Mouse (Mus musculus): Measurements from ENCODE around the gene Plscr3. TPM values are rescaled to one million over a fixed set of nuclear protein-coding genes. Genes with fewer than 3 reads are reported as not detected.

Gene Plscr3
- total and polyA plus RNA-seq, 3 experiments: 4.6 to 26.0 TPM; not detected in 1

- TF ChIP-seq TBP (IDR thresholded peaks at IDR 0.05; ENCODE audit: low read depth, low read length) (no peak), CTCF (IDR thresholded peaks at IDR 0.05 in 2 of 3, conservative IDR thresholded peaks at IDR 0.05 in 1 of 3; ENCODE audit: control insufficient read depth in 1 of 3, insufficient read depth in 1 of 3, low read depth in 2 of 3, low read length in 3 of 3, poor library complexity in 1 of 3, severe bottlenecking in 1 of 3) (0 out of 6 replicates have a peak, but pooled peaks of 1 of the 3 experiments have one; percentile 8), ZNF384 (IDR thresholded peaks at IDR 0.05; ENCODE audit: low read depth, low read length) (no peak), MAZ (IDR thresholded peaks at IDR 0.05; ENCODE audit: low read depth, low read length) (peak; percentile 85; the same call in 1 of the 2 replicates), POLR2A (IDR thresholded peaks at IDR 0.05; ENCODE audit: control insufficient read depth in 1 of 2, insufficient read depth in 1 of 2, low read depth in 1 of 2, low read length in 2 of 2, poor library complexity in 1 of 2) (peak; percentile 34 to 55; a peak in 1 of 4 replicates), ZKSCAN1 (IDR thresholded peaks at IDR 0.05; ENCODE audit: low read depth, low read length) (no peak), SIN3A (IDR thresholded peaks at IDR 0.05; ENCODE audit: low read length) (peak; percentile 42; the same call in 1 of the 2 replicates), POLR2AphosphoS5 (IDR thresholded peaks at IDR 0.05; ENCODE audit: borderline replicate concordance, low read depth, low read length) (no peak), MXI1 (IDR thresholded peaks at IDR 0.05; ENCODE audit: low read depth, low read length) (no peak), ZMIZ1 (IDR thresholded peaks at IDR 0.05; ENCODE audit: low read depth, low read length) (0 out of 2 replicates have a peak, but pooled peaks have one; percentile 48), NELFE (IDR thresholded peaks at IDR 0.05; ENCODE audit: low read depth, low read length) (peak; percentile 62), GATA1 (IDR thresholded peaks at IDR 0.05; ENCODE audit: low read depth, low read length) (no peak), MYB (IDR thresholded peaks at IDR 0.05; ENCODE audit: low read depth, low read length) (no peak), NRF1 (IDR thresholded peaks at IDR 0.05; ENCODE audit: insufficient read depth, low read depth, low read length, poor library complexity, severe bottlenecking) (peak; percentile 56; the same call in 1 of the 2 replicates), GABPA (IDR thresholded peaks at IDR 0.05; ENCODE audit: low read depth, low read length) (no peak), SMC3 (IDR thresholded peaks at IDR 0.05; ENCODE audit: low read depth, low read length) (no peak), JUND (IDR thresholded peaks at IDR 0.05; ENCODE audit: low read depth, low read length) (no peak), E2F4 (IDR thresholded peaks at IDR 0.05; ENCODE audit: borderline replicate concordance, low read depth, low read length) (no peak), ETS1 (IDR thresholded peaks at IDR 0.05; ENCODE audit: low read depth, low read length) (no peak; the same call in 1 of the 2 replicates), POLR2AphosphoS2 (IDR thresholded peaks at IDR 0.05; ENCODE audit: low read length) (no peak; the same call in 1 of the 2 replicates)
- no peak for DNase-seq (ENCODE audit: low read depth, low spot score)
- peaks cover 0 to 14% of the 10 kb centered on the region in 2 experiments; a peak in 2 of 4 replicates for H3K36me3 ChIP-seq (ENCODE audit: control insufficient read depth in 1 of 2, insufficient read depth in 2 of 2, low read length in 2 of 2)
- H3K4me1 ChIP-seq (ENCODE audit: control insufficient read depth in 1 of 2, insufficient read depth in 2 of 2, low read length in 2 of 2): peaks cover 10 to 27% of the 10 kb centered on the region in 2 experiments
- peak within 1 kb of the TSS; percentile 84 to 97 for H3K4me3 ChIP-seq (ENCODE audit: control insufficient read depth in 1 of 2, insufficient read depth in 1 of 2, low read depth in 2 of 2, low read length in 2 of 2)
- H3K9ac ChIP-seq (ENCODE audit: control insufficient read depth, low read depth, low read length, poor library complexity, severe bottlenecking): peak within 1 kb of the TSS; percentile 86
- peak within 1 kb of the TSS; percentile 40 for H3K27ac ChIP-seq (ENCODE audit: control insufficient read depth, low read depth, low read length)
- H3K27me3 ChIP-seq (ENCODE audit: control insufficient read depth in 1 of 2, insufficient read depth in 2 of 2, low read length in 2 of 2): no peaks in the 10 kb centered on the region; a peak in 1 of 4 replicates
- no peaks in the 10 kb centered on the region for H3K9me3 ChIP-seq (replicated peaks; ENCODE audit: insufficient read depth, low read length)
- H3K79me2 ChIP-seq (ENCODE audit: control insufficient read depth, insufficient read depth, low read length, poor library complexity): peaks cover 1% of the 10 kb centered on the region; the same call in 1 of the 2 replicates
Measured at GRCm38 (mm10) chr11:69837604-69837951, 8.6 kb upstream of the Plscr3 start, which contains the start of gene Nlgn2. TSS of gene Nlgn2 (minus strand) at chr11:69837784.

Measured in MEL (cell line).